Mouse (Mus musculus): ENCODE results near the gene Dpm2. TPM values are rescaled to one million over a fixed set of nuclear protein-coding genes. Genes with fewer than 3 reads are reported as not detected.

Dpm2 gene
- polyA plus RNA-seq, 1 experiment from 2014 or later, result 72.9 TPM

- 78% methylated on average over 7 of the region's 7 CpGs for WGBS
- no peak overlapping the region for H3K4me2 ChIP-seq
- H3K4me1 ChIP-seq, result peaks cover 44% of the 10 kb centered on the region
- H3K4me3 ChIP-seq, result no peak overlapping the region
- H3K27ac ChIP-seq (replicated peaks), result no peak overlapping the region
- no peaks in the 10 kb centered on the region for H3K9me3 ChIP-seq
- no peak overlapping the region for H3K9ac ChIP-seq
- no peaks in the 10 kb centered on the region for H3K27me3 ChIP-seq (replicated peaks)
- H3K36me3 ChIP-seq, result peaks cover 5% of the 10 kb centered on the region; the same call in 1 of the 2 replicates
- ATAC-seq (ENCODE audit: extremely low read depth, insufficient number of reproducible peaks, low FRiP score, low TSS enrichment), result no peak
Observed at GRCm38 (mm10) chr2:32547964-32548739, 22.5 kb upstream of the Dpm2 start.

GRCm38 (mm10) chr2:32549171-32549570 lies 21.5 kb upstream of the Dpm2 start:
- Histone ChIP-seq H3K4me1 (peaks cover 40% of the 10 kb centered on the region), H3K4me3 (no peak overlapping the region), H3K36me3 (peaks cover 4% of the 10 kb centered on the region; the same call in 1 of the 2 replicates), H3K27me3 (replicated peaks) (no peaks in the 10 kb centered on the region), H3K9ac (no peak overlapping the region), H3K9me3 (no peaks in the 10 kb centered on the region), H3K27ac (replicated peaks) (no peak overlapping the region), H3K4me2 (no peak overlapping the region)
- 79% methylated on average over 9 of the region's 9 CpGs for WGBS
- ATAC-seq (ENCODE audit: extremely low read depth, insufficient number of reproducible peaks, low FRiP score, low TSS enrichment), result no peak

- Histone ChIP-seq H3K9ac (no peak overlapping the region), H3K4me1 (peaks cover 40% of the 10 kb centered on the region), H3K9me3 (no peaks in the 10 kb centered on the region), H3K4me3 (no peak overlapping the region), H3K27me3 (replicated peaks) (no peaks in the 10 kb centered on the region), H3K36me3 (0 out of 2 replicates have a peak, but pooled peaks cover 3% of the 10 kb centered on the region), H3K4me2 (no peak overlapping the region), H3K27ac (replicated peaks) (peak overlapping the region; percentile 13; the same call in 1 of the 2 replicates)
- WGBS, result 59% methylated on average over 6 of the region's 6 CpGs
- no peak for ATAC-seq (ENCODE audit: extremely low read depth, insufficient number of reproducible peaks, low FRiP score, low TSS enrichment)
Observed at GRCm38 (mm10) chr2:32549764-32550163, 20.9 kb upstream of the Dpm2 start.

- no peak for ATAC-seq (ENCODE audit: extremely low read depth, insufficient number of reproducible peaks, low FRiP score, low TSS enrichment)
- Histone ChIP-seq H3K27ac (replicated peaks) (no peak overlapping the region), H3K9ac (no peak overlapping the region), H3K9me3 (no peaks in the 10 kb centered on the region), H3K4me2 (no peak overlapping the region), H3K36me3 (0 out of 2 replicates have a peak, but pooled peaks cover 3% of the 10 kb centered on the region), H3K27me3 (replicated peaks) (no peaks in the 10 kb centered on the region), H3K4me1 (peaks cover 53% of the 10 kb centered on the region), H3K4me3 (no peak overlapping the region)
- 83% methylated on average over 5 of the region's 5 CpGs for WGBS
Observed at GRCm38 (mm10) chr2:32551236-32551635, 19.4 kb upstream of the Dpm2 start.

- Histone ChIP-seq H3K4me1 (peaks cover 36% of the 10 kb centered on the region), H3K27me3 (replicated peaks) (no peaks in the 10 kb centered on the region), H3K4me2 (no peak overlapping the region), H3K4me3 (no peak overlapping the region), H3K27ac (replicated peaks) (no peak overlapping the region), H3K9ac (0 out of 2 replicates have a peak overlapping the region, but pooled peaks have one; percentile 14), H3K36me3 (peaks cover 7% of the 10 kb centered on the region; the same call in 1 of the 2 replicates), H3K9me3 (no peaks in the 10 kb centered on the region)
- ATAC-seq (ENCODE audit: extremely low read depth, insufficient number of reproducible peaks, low FRiP score, low TSS enrichment), result no peak
- WGBS, result 46% methylated on average over 7 of the region's 7 CpGs
Observed at GRCm38 (mm10) chr2:32553592-32554148, 17.0 kb upstream of the Dpm2 start.

- peak; percentile 23; the same call in 1 of the 2 replicates for ATAC-seq (ENCODE audit: extremely low read depth, insufficient number of reproducible peaks, low FRiP score, low TSS enrichment)
- H3K27ac ChIP-seq (replicated peaks), result no peak overlapping the region
- no peaks in the 10 kb centered on the region for H3K27me3 ChIP-seq (replicated peaks)
- no peaks in the 10 kb centered on the region for H3K9me3 ChIP-seq
- H3K9ac ChIP-seq, result peak overlapping the region; percentile 33; the same call in 1 of the 2 replicates
- peaks cover 29% of the 10 kb centered on the region for H3K4me1 ChIP-seq
- no peak overlapping the region for H3K4me2 ChIP-seq
- peaks cover 25% of the 10 kb centered on the region for H3K36me3 ChIP-seq
- WGBS, result 29% methylated on average over 4 of the region's 4 CpGs
- no peak overlapping the region for H3K4me3 ChIP-seq
Observed at GRCm38 (mm10) chr2:32555484-32555883, 15.2 kb upstream of the Dpm2 start.

DNA sequence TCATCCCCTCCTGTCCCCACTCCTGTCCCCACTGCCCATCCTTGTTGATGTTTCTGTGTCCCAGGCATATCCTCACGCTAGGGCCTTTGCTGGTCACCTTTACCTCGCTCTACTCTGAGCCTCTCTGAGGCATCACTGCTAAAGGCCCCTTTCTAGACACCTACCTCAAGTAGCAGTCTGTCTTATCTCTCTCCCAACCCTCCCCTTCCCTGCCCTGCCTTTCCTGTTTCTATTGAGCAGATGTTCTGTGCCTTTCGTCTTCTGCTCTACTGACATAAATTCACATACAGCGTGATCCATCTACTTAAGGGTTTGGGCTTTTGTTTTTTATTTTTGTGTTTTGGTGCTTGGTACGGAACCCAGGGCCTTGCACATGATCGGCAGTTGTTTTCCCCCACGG lies 14.6 kb upstream of the Dpm2 start:
- H3K27me3 ChIP-seq (replicated peaks), result no peaks in the 10 kb centered on the region
- ATAC-seq (ENCODE audit: extremely low read depth, insufficient number of reproducible peaks, low FRiP score, low TSS enrichment), result no peak
- no peak overlapping the region for H3K4me2 ChIP-seq
- WGBS, result 65% methylated on average over 7 of the region's 7 CpGs
- H3K9me3 ChIP-seq, result no peaks in the 10 kb centered on the region
- H3K9ac ChIP-seq, result 0 out of 2 replicates have a peak overlapping the region, but pooled peaks have one; percentile 25
- no peak overlapping the region for H3K27ac ChIP-seq (replicated peaks)
- peaks cover 25% of the 10 kb centered on the region for H3K4me1 ChIP-seq
- peaks cover 30% of the 10 kb centered on the region for H3K36me3 ChIP-seq
- H3K4me3 ChIP-seq, result no peak overlapping the region

DNA sequence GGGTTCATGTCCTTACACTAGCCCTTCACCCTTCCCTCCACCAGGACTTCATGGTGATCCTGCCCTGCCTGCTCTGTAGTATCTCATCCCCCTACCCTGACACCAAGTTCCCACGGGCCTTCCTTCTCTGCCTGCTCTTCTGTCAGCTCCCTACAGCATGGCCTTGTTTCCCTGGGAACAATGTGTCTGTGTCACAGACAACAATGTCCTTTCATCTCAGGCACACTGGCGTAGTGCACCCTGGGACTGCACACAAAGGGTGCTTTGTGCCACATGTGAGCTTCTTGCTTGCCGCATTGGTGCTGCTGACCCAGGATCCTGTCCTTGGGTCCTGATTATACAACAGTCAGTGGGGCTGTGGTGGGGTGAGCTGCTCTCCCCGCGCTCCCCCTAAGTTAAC lies 11.1 kb upstream of the Dpm2 start:
- 62% methylated on average over 5 of the region's 5 CpGs for WGBS
- Histone ChIP-seq H3K4me3 (no peak overlapping the region), H3K4me1 (peaks cover 25% of the 10 kb centered on the region), H3K27me3 (replicated peaks) (no peaks in the 10 kb centered on the region), H3K9me3 (no peaks in the 10 kb centered on the region), H3K4me2 (no peak overlapping the region), H3K27ac (replicated peaks) (no peak overlapping the region), H3K36me3 (peaks cover 53% of the 10 kb centered on the region), H3K9ac (peak overlapping the region; percentile 37)
- ATAC-seq (ENCODE audit: extremely low read depth, insufficient number of reproducible peaks, low FRiP score, low TSS enrichment), result no peak

- no peak overlapping the region for H3K4me2 ChIP-seq
- WGBS, result 41% methylated on average over 4 of the region's 4 CpGs
- H3K9ac ChIP-seq, result no peak overlapping the region
- H3K27ac ChIP-seq (replicated peaks), result 0 out of 2 replicates have a peak overlapping the region, but pooled peaks have one; percentile 37
- no peaks in the 10 kb centered on the region for H3K27me3 ChIP-seq (replicated peaks)
- H3K4me3 ChIP-seq, result no peak overlapping the region
- peaks cover 9% of the 10 kb centered on the region for H3K4me1 ChIP-seq
- no peaks in the 10 kb centered on the region for H3K9me3 ChIP-seq
- no peak for ATAC-seq (ENCODE audit: extremely low read depth, insufficient number of reproducible peaks, low FRiP score, low TSS enrichment)
- peaks cover 60% of the 10 kb centered on the region for H3K36me3 ChIP-seq
Observed at GRCm38 (mm10) chr2:32566536-32567063, 4.1 kb upstream of the Dpm2 start.

GRCm38 (mm10) chr2:32568149-32568548 lies 2.5 kb upstream of the Dpm2 start:
- Histone ChIP-seq H3K4me3 (no peak overlapping the region), H3K27ac (replicated peaks) (no peak overlapping the region), H3K9ac (no peak overlapping the region), H3K4me1 (peaks cover 16% of the 10 kb centered on the region), H3K4me2 (no peak overlapping the region), H3K36me3 (peaks cover 62% of the 10 kb centered on the region), H3K27me3 (replicated peaks) (no peaks in the 10 kb centered on the region), H3K9me3 (no peaks in the 10 kb centered on the region)
- no peak for ATAC-seq (ENCODE audit: extremely low read depth, insufficient number of reproducible peaks, low FRiP score, low TSS enrichment)
- WGBS, result 58% methylated on average over 5 of the region's 5 CpGs

DNA sequence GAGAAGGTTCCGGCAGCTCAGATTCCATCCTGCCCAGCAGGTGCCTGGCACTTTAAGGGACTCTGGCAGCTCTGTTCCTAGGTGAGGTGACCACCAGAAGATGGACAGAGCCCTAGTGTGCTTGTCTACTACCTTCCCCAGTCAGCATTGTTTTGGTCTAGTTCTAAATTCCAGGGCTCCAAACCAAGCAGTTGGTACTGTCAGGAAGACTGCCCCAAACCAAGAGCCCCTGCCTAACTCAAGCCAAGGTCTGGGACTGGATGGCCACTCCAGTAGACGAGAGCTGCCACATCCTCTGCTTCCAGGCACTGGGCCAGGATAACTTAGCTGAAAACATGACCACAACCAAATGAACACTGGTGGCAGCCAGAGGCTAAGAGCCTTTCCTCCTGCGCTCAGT lies 1.7 kb upstream of the Dpm2 start:
- 71% methylated on average over 3 of the region's 3 CpGs for WGBS
- no peak overlapping the region for H3K4me2 ChIP-seq
- H3K4me1 ChIP-seq, result peaks cover 16% of the 10 kb centered on the region
- no peaks in the 10 kb centered on the region for H3K27me3 ChIP-seq (replicated peaks)
- H3K9ac ChIP-seq, result no peak overlapping the region
- H3K36me3 ChIP-seq, result peaks cover 59% of the 10 kb centered on the region
- no peak for ATAC-seq (ENCODE audit: extremely low read depth, insufficient number of reproducible peaks, low FRiP score, low TSS enrichment)
- no peak overlapping the region for H3K27ac ChIP-seq (replicated peaks)
- H3K4me3 ChIP-seq, result no peak overlapping the region
- H3K9me3 ChIP-seq, result no peaks in the 10 kb centered on the region
